Mouse (Mus musculus) layer of hippocampus, adult 8-10 months (tissue): ENCODE measurements around the gene Ahr. TPM values are rescaled to one million over a fixed set of nuclear protein-coding genes. Genes with fewer than 3 reads are reported as not detected.

Experiments used
- DNase-seq, 2 experiments: peaks; one replicate each; pipeline ENCODE4 v3.0.0; 2022; ENCODE audit warnings: low spot score in 2 of 2
- total RNA-seq, 4 experiments: library from RNA; stranded (reverse); gene quantifications; 2 replicates each; pipeline ENCODE4 v1.2.4; 2022

The Ahr gene
- total RNA-seq, 4 experiments from 2014 or later: 6.9 to 8.9 (median 7.6) TPM

- no peak for DNase-seq
These were observed 31.3 kb downstream of the Ahr start for GRCm38 (mm10) chr12:35503586-35503985.

GRCm38 (mm10) chr12:35501476-35501875 is 33.4 kb downstream of the Ahr start:
- DNase-seq: no peak

GRCm38 (mm10) chr12:35495195-35495594 is 39.6 kb downstream of the Ahr start:
- DNase-seq: no peak

GRCm38 (mm10) chr12:35480764-35481163 is 54.1 kb downstream of the Ahr start:
- no peak for DNase-seq

- no peak for DNase-seq
These were observed 55.9 kb downstream of the Ahr start for GRCm38 (mm10) chr12:35478906-35479305.

- no peak for DNase-seq
These were observed 71.4 kb downstream of the Ahr start for GRCm38 (mm10) chr12:35463457-35463856.

GRCm38 (mm10) chr12:35462667-35463066 is 72.2 kb downstream of the Ahr start:
- no peak for DNase-seq

- no peak for DNase-seq
These were observed 75.2 kb downstream of the Ahr start for GRCm38 (mm10) chr12:35459662-35460061.
